Mouse (Mus musculus): Measurements from ENCODE around the gene Tunar.

GRCm38 (mm10) chr12:105426541-105426940 lies 92.9 kb downstream of the Tunar start:
- no peak for TF ChIP-seq CTCF (IDR thresholded peaks at IDR 0.05; ENCODE audit: low read depth, low read length)
- TF ChIP-seq TAL1 (conservative IDR thresholded peaks at IDR 0.05; ENCODE audit: low read depth, low read length): no peak
- TF ChIP-seq POLR2AphosphoS5 (IDR thresholded peaks at IDR 0.05; ENCODE audit: insufficient replicate concordance, low read depth, low read length): no peak

Measured in G1E (cell line).